Mouse (Mus musculus) right cerebral cortex, postnatal 14 days (tissue): ENCODE results near the gene Gapdhs.
"Not testable (repeated sequence)": the region's sequence is repeated elsewhere in the genome, so short reads cannot be mapped to it uniquely, and the experiment has no call there.

Experiments used
- DNase-seq: peaks from one replicate; pipeline ENCODE4 v3.0.0; 2022

Gapdhs gene

DNA sequence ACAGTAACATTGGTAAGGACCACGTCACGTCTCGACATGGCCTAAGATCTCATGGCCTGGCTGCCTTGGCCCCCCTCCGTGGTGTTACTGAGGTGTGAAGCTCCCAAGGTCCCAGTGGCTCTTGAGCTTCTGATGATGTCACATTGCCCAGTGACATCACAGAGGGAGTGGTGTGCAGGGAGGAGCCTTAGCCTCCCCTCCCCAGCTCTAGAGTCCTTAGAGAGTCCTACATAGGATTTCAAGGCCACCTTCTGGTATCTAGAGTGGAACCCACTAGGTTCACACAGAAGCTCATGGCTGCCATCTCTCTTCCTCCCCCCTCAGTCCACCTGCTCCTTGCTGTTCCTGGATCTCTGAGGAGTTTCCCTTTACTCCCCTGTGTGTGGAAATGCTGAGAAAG, at the start of gene Gapdhs:
Gene Gapdhs, minus strand, starts transcription at position 65 of the 400 bp plus-strand sequence.
- not testable (repeated sequence) for DNase-seq

DNA sequence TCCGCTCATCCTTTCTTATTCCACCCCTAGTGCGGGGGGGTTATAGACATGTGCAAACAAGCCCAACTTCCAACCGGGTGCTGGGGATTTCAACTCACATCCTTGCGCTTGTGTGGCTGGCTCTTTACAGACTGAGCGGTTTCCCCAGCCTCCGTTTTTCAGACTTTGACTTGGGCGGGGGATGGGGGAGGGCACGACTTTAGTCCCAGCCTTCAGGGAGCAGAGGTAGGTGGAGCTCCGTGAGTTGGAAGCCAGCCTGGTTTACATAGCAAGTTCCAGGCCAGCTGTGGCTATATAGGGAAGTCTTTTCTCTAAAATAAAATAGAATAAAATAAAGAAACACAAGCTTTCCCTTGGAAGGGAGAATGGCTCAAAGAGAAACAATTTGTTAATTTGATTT, 48.4 kb upstream of the Gapdhs start:
- no peak for DNase-seq

DNA sequence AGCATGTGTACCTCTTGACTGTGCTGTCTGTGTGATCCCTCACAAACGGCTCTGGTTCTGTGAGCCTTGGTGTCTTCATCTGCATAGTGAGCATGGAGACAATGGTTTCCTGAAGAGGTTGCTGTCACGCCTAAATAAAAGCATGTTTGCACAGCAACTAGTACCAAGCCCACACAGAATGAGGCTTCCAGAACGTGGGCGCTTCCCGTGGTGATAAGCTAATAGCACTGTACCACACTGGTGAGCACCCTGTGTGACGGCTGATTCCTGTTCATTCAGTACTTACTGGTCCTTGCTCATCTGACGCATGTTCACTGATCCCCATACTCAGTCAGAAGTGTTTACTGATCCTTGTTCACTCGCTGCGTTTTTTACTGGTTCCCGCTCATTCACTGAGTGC, 46.7 kb upstream of the Gapdhs start:
- no peak for DNase-seq

DNA sequence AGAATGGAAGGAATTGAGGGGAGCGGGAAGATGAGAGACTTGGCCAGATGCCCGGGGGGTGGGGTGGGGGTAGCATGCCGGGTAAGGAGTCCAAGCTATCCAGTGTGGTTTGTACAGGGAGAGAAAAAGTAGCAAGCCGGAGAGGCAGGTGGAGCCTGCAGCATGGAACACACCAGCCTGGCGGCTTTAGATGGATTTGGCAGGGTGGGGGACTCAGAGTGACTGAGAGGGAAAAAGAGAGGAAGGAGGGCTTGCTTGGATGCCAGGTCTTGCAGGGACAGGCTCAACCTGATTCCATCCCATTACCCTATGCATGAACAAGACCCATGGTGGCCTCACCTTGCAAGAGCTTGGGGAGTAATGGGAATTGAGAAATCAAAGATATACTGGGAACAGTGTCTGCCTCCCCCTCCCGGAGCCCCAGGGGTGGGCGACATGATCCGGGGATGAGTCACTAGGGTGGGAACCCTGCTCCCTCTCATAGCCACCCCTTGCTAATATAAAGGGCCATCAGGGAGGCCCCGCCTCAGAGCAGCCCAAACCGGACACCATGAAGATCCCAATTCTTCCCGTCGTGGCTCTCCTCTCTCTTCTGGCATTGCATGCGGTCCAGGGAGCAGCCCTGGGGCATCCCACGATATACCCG, 44.0 kb upstream of the Gapdhs start, which contains the start of gene Krtdap:
Gene Krtdap, plus strand, starts transcription at position 520 of the 646 bp plus-strand sequence.
- DNase-seq = no peak

DNA sequence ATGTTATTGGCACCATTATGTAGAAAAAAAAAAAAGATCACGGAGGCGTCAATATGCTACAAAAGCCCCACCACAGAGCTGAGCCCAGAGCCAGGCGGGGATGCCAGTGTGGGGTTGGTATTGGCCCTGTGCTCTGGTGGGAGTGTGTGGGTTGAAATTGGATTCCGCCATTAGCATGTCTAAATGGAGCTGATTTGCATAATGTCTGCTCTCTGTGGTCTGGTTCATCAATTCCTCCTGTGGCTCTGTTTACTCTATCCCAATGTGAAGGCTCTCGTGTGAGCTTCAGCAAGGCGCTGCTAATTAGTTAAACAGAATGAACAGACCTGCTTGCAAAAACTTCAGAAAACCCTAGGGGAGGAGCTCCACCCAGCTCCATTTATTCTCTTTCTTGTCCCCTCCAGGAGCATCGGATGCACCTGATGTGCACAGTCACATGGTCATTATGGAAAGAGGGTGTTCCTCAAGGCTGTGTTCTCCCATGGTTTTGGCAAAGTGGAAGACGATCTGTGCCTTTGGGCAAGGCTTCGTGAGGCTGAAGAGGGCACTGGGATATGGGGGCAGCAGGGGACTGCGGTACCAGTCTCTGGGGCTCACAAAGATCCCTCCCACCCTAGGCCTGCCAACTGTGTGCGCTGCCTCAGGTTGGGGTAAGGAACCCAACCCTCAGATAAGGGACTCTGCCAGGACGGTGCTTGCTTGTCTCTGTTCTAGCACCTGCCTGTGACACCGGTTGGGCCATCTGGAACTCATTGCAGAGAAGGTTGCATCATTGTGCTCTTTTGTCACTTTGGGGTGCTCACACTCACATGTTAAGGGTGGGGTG, 42.5 kb upstream of the Gapdhs start:
- DNase-seq = no peak

DNA sequence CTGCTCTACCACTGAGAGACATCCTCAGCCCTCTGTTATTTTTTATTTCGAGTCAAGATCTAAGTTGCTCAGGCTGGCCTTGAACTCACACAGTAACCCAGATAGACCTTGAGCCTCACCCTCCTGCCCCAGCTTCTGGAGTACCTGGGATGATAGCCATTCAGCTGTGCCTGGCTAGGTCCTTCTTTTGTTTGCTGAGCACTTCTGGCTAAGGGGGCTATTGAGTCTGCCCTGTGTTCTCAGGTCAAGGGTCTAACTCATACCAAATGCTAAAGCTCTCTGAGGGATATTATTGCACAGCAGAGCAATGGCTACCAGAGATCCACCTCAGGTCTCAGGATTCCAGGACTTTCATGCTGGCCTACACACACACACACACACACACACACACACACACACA, 41.7 kb upstream of the Gapdhs start:
- DNase-seq = no peak

DNA sequence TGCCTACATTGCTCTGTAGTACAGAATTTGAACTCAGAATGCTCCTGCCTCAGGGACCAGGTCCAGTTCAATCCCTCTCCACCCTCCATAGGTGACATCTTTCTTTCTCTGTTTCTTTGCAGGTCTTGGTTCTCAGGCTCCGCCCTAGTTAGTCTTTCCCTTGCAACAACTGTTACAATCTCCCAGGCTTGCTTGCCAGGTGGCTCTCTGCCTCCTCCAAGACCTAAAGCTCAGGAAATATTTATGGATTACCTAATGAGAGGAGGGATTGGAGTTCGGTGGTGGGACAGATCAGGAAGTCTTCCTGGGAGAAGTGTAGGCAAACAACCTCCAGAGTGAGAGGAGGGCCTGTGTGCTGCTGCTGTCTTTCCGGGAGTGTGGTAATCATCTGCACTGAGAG, 39.2 kb upstream of the Gapdhs start:
- no peak for DNase-seq

DNA sequence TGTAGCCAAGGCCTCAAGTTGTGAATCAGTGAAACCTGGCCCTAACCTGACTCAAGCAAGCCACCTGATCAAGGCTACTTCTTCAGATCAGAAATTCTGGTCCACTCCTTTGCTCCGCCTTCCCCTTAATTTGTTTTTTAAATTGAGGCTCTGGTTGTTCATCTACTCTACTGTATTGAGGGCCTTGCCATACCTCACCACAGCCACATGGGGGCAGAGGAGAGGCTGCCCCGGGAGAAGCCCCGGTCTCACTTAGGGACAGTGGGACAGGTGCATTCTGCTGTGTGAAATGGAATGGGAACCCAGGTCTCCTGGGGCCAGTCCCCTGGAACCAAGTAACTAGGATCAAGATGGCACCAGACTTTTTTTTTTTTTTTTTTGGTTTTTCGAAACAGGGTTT, 38.3 kb upstream of the Gapdhs start:
- DNase-seq = no peak

DNA sequence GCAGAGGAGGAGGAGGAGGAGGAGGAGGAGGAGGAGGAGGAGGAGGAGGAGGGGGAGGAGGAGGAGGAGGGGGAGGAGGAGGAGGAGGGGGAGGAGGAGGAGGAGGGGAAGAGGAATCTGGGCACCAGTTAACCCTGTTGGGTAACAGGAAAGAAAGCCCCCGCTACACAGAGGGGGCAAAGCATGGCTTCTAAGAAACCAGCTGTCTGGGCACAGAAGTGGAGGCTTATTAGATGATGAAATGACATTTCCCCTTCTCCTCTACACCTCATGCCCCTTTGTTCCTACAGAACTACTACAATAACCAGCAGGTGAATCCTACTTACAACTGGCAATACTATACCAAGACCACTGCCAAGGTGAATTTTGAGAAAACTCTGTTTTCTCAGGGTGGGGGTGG, 34.4 kb upstream of the Gapdhs start:
- DNase-seq = no peak

DNA sequence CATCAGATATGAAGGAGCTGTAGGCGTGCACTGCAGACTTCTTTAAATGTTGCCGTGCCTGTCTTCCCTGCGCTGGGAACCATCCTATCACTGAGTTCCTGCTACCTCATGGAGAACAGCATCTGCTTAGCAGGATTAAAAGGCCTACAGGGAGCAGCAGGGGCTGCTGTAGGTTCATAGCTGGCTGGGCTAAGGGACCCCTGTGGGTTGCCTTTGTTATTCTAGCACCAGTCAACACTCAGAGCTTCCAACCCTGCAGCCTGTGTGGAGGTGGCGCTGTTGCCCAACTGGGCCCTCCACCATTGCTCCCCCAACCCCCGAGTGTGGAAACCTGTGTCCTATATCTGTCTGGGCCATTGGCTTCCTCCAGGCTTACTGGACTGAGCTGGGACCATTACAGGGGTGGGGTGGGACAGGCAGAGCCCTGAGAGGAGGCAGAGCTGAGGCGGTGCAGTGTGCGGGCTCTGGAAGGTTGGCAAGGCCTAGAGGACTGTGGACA, 33.6 kb upstream of the Gapdhs start:
- DNase-seq = no peak

DNA sequence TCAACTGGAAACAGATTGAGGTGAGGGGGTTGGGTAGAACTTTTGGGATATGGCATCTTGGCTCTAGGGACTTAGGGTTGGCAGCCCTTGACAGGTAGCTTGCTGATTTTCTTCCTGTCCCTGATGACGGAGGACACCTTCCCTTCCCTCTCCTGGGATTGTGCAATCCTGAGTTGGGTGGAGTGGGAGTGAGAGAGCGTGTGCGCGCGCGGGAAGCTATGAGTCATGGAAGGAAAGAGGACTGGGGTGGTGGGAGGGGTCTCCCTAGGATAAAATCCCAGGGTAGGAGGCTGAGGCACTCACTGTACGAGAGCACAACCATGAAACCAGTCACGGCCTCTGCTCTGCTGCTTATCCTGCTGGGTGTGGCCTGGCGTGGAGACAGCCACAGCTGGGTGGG, 32.6 kb upstream of the Gapdhs start:
- DNase-seq = peak; percentile 13

DNA sequence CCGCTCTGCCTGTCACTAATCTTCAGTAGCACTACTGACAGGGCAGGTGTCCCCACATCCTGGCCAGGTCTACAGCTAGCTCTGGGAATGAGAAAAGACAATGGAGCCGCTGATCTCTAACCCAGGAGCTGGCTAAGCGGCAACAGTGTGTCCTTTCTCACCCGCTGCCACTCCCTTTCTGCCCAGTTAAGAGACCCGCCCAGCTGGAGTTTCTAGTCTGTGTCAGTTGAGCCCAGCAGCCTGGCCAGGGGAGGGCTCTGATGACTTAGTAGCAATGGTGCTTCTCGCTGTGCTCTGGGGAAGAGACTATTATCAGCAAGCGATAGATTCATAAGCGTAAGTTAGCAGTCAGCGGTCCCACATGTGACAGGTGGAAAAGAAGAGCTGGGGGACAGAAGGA, 25.8 kb upstream of the Gapdhs start:
- no peak for DNase-seq

DNA sequence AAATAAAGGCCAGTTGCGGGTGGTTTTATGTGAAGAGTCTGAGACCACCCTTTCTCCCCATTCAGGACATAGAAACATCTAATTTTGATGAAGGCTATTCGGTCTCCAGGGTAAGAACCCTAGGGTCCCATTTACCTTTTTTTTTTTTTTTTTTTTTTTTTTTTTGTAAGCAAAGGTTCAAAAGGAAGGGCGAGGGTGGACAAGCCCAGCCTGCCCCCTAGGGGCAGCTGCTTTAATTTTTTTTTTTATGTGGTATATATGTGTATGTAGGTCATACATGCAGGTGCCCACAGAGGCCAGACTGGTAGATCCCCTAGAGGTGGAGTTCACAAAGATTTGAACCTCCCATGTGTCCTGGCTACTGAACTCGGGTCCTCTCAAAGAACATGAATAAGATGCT, 22.9 kb upstream of the Gapdhs start:
- no peak for DNase-seq

DNA sequence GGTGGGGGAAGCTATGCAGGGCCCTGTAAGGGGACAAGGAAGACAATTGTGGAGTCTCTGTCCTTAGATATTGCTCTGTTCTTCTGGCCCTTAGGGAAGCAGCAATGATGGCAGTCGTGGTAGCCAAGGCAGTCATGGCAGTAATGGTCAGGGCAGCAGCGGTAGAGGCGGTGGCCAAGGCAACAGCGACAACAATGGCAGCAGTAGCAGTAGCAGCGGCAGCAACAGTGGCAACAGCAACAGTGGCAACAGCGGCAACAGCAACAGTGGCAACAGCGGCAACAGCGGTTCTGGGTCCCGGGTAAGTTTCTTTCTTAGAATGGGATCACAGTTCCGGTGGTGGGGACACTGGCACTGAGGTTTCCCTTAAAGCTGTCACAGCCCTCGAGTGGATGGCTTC, 21.7 kb upstream of the Gapdhs start:
- DNase-seq = no peak

DNA sequence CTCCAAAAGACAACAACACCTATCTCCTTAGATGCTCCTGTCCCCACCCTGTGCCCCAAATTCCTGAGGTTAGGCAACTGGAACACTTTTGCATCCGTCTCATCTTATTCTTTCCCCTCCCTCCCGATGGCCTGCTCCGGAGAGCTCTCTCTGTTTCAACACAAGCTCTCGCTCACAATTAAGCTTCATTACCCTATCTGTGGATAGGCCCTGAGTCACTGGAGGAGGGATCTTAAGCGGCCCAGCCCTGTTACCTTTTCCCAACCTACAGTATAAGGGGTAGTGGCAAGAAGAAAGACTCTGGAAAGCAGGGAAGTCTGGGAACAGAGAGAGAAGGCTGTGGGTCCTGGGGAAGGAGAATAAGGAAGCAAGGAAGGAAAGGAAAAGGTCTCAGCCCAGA, 20.0 kb upstream of the Gapdhs start, which contains the start of gene Dmkn:
Gene Dmkn, plus strand, starts transcription at position 301 of the 400 bp plus-strand sequence.
- DNase-seq = no peak

DNA sequence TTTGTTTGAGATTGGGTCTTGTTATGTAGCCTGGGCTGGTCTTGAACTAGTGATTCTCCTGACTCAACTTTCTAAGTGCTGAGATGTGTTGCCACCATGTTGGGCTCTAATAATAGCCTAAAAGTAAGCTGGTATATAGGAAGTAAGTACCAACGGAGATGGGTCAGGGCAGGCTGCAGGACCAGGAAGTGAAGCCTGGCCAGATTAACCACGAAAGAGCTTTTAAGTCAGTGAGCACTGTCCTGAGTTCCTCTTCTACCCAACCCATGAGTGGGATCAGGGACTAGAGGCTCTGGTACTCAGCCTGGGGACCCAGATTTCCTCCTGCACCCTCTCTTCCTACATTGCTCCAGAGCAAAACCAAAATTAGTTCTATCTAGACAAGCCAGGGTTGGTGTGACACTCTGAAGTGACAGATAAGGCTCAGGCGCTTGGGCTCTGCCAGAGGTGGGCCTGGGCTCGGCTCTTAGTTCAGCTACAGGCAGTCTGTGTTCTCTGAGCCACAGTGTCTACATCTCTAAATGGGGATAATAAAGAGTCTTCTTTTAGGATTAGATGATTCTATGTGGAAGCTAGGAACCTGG, 18.4 kb upstream of the Gapdhs start:
- no peak for DNase-seq

DNA sequence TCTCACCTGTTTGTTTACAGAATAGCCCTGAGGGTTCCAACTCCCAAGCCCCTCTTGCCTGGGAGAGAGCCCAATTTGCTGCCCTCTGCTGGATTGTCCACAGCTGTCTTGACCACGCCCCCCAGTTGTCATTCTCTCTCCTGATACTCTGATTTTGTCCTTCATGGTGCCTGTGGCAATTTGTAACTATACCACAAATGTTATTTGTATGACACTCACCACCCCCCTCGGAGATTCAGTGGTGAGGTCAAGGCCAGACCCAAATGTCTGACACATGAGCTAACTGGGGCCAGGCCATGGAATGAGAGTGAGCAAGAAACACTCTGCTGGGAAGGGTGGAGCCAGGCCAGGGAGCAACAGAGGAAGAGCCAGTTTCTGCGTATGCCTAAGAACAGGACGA, 15.4 kb upstream of the Gapdhs start:
- no peak for DNase-seq

DNA sequence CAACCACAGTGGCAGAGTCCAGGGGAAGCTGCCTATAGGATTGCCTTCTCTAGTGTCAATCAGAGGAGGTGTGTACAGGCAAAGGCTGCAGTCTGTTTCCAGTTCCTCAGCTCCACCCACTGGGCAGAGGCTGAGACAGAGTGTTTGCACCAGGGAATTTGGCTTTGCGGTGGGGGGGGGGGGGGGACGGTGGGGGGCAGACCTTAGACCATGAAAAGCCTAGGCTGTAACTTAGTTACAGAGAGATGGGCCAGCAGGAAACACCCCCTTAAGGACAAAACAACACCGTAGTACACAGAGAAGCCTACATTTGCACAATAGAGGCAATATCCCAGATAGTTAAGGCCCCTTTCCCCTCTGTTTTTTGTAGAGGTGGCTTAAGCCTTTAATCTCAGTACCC, 13.5 kb upstream of the Gapdhs start:
- no peak for DNase-seq

DNA sequence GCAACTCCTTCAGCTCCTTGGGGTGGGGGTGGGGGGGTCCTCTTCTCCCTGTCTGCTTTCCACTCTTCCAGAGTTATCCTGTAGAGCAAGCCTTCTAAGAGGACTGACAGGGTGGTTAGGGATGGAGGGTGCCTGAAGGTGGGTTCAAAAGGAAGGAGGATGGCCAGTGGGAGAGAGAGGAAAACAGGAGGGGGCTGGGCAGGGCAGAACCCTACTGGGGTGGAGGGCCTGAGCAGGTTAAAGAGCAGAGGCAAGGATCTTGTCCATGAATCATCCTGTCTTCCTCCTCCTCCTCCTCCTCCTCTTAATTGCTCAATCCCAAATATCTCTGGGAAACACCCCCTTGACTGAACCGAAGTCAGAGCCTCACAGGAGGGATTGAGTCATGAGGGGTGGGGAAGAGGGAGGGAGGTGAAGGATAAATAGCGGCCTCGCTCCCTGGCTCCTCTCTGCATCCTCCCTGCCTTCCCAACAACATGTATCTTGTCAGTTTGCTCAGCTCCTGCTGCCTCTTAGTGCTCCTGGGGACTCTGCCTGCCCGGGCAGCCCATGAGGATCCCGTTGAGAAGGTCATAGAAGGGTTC, 7.7 kb upstream of the Gapdhs start, which contains the start of gene Sbsn:
Gene Sbsn, plus strand, starts transcription at position 386 of the 584 bp plus-strand sequence.
- DNase-seq = no peak

DNA sequence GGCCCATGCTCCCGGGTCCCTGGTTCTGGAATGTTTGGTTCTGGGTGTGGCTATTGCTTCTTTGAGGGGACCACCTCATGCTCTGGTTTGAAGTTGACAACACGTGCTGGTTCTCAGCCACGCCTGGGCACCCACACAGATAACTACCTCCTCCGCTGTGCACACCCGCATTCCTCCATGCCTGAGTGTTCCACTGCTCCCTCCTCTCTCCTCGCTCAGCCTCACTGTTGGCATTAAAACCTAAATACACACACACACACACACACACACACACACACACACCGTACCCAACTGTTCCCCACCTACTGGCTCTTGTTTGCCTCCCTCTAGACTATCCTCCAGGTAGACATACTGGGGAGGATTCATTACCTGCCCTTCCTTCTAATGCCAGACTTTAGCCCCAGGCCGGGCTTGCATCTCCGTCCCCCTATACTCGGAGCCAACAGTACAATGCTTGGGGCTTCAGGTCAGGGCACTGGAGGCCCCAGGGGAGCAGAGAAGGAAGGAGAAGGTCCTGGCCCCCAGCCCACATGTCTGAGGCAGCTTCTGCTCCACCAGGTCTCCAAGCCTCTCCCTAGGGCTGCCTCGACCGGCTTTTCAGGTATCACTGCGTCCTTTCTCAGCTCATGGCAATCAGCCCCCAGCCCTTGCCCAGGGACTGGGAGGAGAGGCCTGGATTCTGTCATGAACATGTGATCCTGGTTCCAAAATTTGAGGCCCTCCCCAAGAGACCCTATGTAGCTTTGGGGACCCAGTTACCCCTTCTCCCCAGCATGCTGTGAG, 6.5 kb upstream of the Gapdhs start:
- DNase-seq = no peak

DNA sequence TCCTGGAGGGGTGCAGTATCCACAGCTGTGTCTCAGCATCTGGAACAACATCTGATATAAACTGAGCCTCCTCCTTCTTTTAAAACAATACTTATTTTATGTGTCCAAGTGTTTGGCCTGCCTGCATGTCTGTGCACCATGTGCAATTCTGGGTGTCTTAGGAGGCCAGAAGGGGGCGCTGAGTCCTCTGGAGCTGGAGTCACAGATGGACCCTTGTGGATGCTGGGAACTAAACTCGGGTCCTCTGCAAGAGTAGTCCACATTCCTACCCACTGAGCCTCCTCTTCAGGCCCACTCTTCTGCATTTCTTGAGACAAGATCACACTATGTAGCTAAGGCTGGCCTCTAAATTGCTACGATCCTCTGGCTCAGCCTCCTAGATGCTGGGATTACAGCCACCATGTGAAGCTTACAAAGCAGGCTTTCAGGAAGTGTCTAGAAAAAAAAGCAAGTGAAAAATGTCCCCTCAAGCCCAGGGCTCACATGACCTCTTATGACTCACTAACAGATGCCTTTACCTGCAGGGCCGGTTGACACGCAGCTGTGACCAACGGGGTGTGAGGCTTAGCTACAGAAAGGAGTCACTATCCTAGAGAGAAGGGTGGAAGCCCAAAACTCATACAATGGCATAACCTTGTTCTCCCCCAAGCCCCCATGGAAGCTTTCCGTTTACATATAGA, 4.2 kb upstream of the Gapdhs start:
- DNase-seq = no peak

DNA sequence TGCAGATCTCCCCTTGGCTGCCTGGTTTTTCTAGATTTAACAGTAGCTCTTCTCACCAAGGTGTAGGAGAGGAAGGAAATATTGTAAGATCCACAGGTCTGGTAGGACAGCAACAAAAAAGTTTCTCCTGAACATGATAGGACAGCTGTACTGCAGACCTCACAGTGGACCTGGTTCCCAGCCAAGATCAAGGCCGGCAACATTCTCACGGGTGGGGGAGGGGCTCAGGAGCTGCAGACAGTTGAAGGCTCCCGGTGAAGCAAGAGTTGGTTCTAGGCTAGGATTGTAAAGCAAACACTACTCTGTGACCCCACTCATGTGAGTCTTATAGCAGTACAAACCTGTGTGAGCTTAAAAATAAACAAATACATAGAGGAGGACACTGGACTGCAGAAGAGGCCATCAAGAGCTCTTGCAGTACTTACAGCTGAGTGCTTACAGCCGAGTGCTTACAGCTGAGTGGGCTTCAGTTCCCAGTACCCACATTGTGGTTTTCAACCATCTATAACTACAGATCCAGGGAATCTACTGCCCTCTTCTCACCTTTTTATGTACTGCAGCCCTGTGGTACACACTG, 629 bp upstream of the Gapdhs start:
- no peak for DNase-seq
